Comparison of ENCODE assay signal across 15 mouse cellular contexts in genomic region chr13:49639965-49640364, GRCm38 (mm10).
"Had no signal": no experiment of that assay in that cellular context is flagged by ENCODE, and none has a peak within 500 bp of the region (broad histone marks: within the 10 kb centered on the region; RNA-seq: fewer than 3 reads in every experiment).

No protein-coding gene starts in this region.

- H3K27me3 ChIP-seq: limb, embryonic 15.5 days; megakaryocyte, embryonic 14.5 days; midbrain, embryonic 12.5 days; neural tube, embryonic 13.5 days; stomach, embryonic 15.5 days had no signal

- H3K4me2 ChIP-seq: limb, embryonic 15.5 days; lung, embryonic 14.5 days; midbrain, embryonic 12.5 days; neural tube, embryonic 13.5 days; stomach, embryonic 15.5 days had no signal

- DNase-seq: kidney, adult 8-10 months; kidney, postnatal 25 days; lung, embryonic 14.5 days; lung, postnatal 10 days; lung, postnatal 4 days; retina, postnatal 1 day; right cerebral cortex, postnatal 14 days had no signal

- H3K4me3 ChIP-seq: limb, embryonic 15.5 days; megakaryocyte, embryonic 14.5 days; midbrain, embryonic 12.5 days; neural tube, embryonic 13.5 days; stomach, embryonic 15.5 days had no signal

- H3K27ac ChIP-seq: limb, embryonic 15.5 days; midbrain, embryonic 12.5 days; neural tube, embryonic 13.5 days; stomach, embryonic 15.5 days had no signal

- ATAC-seq: inflammation-experienced regulatory T-cells, adult 6 months; intestine, postnatal 0 days; midbrain, embryonic 16.5 days had no signal

- H3K4me1 ChIP-seq: midbrain, embryonic 12.5 days; neural tube, embryonic 13.5 days had no signal

- H3K36me3 ChIP-seq: limb, embryonic 15.5 days; midbrain, embryonic 12.5 days; neural tube, embryonic 13.5 days; stomach, embryonic 15.5 days had no signal

- H3K9ac ChIP-seq: limb, embryonic 15.5 days; lung, embryonic 14.5 days; midbrain, embryonic 12.5 days; neural tube, embryonic 13.5 days; stomach, embryonic 15.5 days had no signal

- H3K9me3 ChIP-seq: limb, embryonic 15.5 days; megakaryocyte, embryonic 14.5 days; midbrain, embryonic 12.5 days; neural tube, embryonic 13.5 days; stomach, embryonic 15.5 days had no signal
